Mouse (Mus musculus) neural tube, embryonic 12.5 days (tissue): ENCODE data around the gene Peg10. TPM values are rescaled to one million over a fixed set of nuclear protein-coding genes. Genes with fewer than 3 reads are reported as not detected.
"Not testable (repeated sequence)": the region's sequence is repeated elsewhere in the genome, so short reads cannot be mapped to it uniquely, and the experiment has no call there.

Experiments used
- ATAC-seq: fragments of 200-750 bp; cut with Nextera tagmentation; 2 replicates; pipeline ENCODE4 v1.8.0; 2017; ENCODE audit warnings: low read depth, mild to moderate bottlenecking, moderate TSS enrichment, moderate library complexity; ENCODE audit not compliant: low FRiP score
- H3K27ac ChIP-seq: fragments of 300-500 bp; sonication (generic); 2 replicates; pipeline ENCODE4 v1.5.1; 2016
- H3K27me3 ChIP-seq: fragments of 300-500 bp; sonication (generic); replicated peaks from 2 replicates; pipeline ENCODE4 v1.6.1; 2016; ENCODE audit warnings: mild to moderate bottlenecking
- H3K36me3 ChIP-seq: fragments of 300-500 bp; sonication (generic); 2 replicates; pipeline ENCODE4 v1.6.1; 2016; ENCODE audit warnings: mild to moderate bottlenecking
- H3K4me1 ChIP-seq: fragments of 300-500 bp; sonication (generic); 2 replicates; pipeline ENCODE4 v1.6.1; 2016
- H3K4me2 ChIP-seq: fragments of 300-500 bp; sonication (generic); replicated peaks from 2 replicates; pipeline ENCODE4 v1.6.1; 2016; ENCODE audit warnings: mild to moderate bottlenecking
- H3K4me3 ChIP-seq: fragments of 300-500 bp; sonication (generic); 2 replicates; pipeline ENCODE4 v1.5.1; 2016
- H3K9ac ChIP-seq: fragments of 300-500 bp; sonication (generic); 2 replicates; pipeline ENCODE4 v1.6.1; 2016; ENCODE audit warnings: mild to moderate bottlenecking
- H3K9me3 ChIP-seq: fragments of 300-500 bp; sonication (generic); 2 replicates; pipeline ENCODE4 v1.6.1; 2016; ENCODE audit warnings: mild to moderate bottlenecking
- WGBS: fragments of 180-500 bp; shearing (Covaris S2); methylation state at CpG from one replicate; pipeline ENCODE4 v1.1.7; 2016; 5-methylcytosine and 5-hydroxymethylcytosine counted together
- polyA plus RNA-seq: library from polyadenylated mRNA; unstranded; fragments of >200 nt; fragmentation: Nextera tagmentation; extraction: Ambion mirVana; gene quantifications from 2 replicates; pipeline ENCODE4 v1.2.1, GENCODE M21; 2016

Gene Peg10
- polyA plus RNA-seq, 1 experiment from 2014 or later = 6.0 TPM

GRCm38 (mm10) chr6:4754286-4754685, 7.2 kb downstream of the Peg10 start:
- Histone ChIP-seq H3K4me1 (no peaks in the 10 kb centered on the region), H3K9me3 (peaks cover 23% of the 10 kb centered on the region), H3K4me2 (no peak overlapping the region), H3K36me3 (peaks cover 21% of the 10 kb centered on the region), H3K27me3 (no peaks in the 10 kb centered on the region), H3K4me3 (no peak overlapping the region), H3K27ac (no peak overlapping the region), H3K9ac (no peak overlapping the region)
- ATAC-seq = no peak
- WGBS = 94% methylated on average over 10 of the region's 10 CpGs

- no peak for ATAC-seq
- Histone ChIP-seq H3K9ac (no peak overlapping the region), H3K36me3 (peaks cover 21% of the 10 kb centered on the region), H3K9me3 (peaks cover 23% of the 10 kb centered on the region), H3K27me3 (no peaks in the 10 kb centered on the region), H3K4me1 (no peaks in the 10 kb centered on the region), H3K27ac (no peak overlapping the region), H3K4me3 (no peak overlapping the region), H3K4me2 (no peak overlapping the region)
- WGBS = 97% methylated on average over 16 of the region's 16 CpGs
Measured at GRCm38 (mm10) chr6:4754886-4755285, 7.8 kb downstream of the Peg10 start.

GRCm38 (mm10) chr6:4761415-4762142, 14.5 kb downstream of the Peg10 start:
- 42% methylated on average over 3 of the region's 3 CpGs for WGBS
- not testable (repeated sequence) for H3K4me2 ChIP-seq, H3K27me3 ChIP-seq, H3K4me3 ChIP-seq, ATAC-seq, H3K27ac ChIP-seq, H3K9me3 ChIP-seq, H3K9ac ChIP-seq, H3K4me1 ChIP-seq, H3K36me3 ChIP-seq

- H3K4me3 ChIP-seq = no peak overlapping the region
- H3K9ac ChIP-seq = no peak overlapping the region
- H3K4me1 ChIP-seq = no peaks in the 10 kb centered on the region
- peak; percentile 98 for ATAC-seq
- H3K4me2 ChIP-seq = no peak overlapping the region
- H3K27ac ChIP-seq = no peak overlapping the region
- H3K36me3 ChIP-seq = no peaks in the 10 kb centered on the region
- 48% methylated on average over 2 of the region's 2 CpGs for WGBS
- no peaks in the 10 kb centered on the region for H3K9me3 ChIP-seq
- no peaks in the 10 kb centered on the region for H3K27me3 ChIP-seq
Measured at GRCm38 (mm10) chr6:4762252-4762651, 15.1 kb downstream of the Peg10 start.

- Histone ChIP-seq H3K4me1 (no peaks in the 10 kb centered on the region), H3K4me2 (no peak overlapping the region), H3K36me3 (no peaks in the 10 kb centered on the region), H3K27me3 (no peaks in the 10 kb centered on the region), H3K4me3 (no peak overlapping the region), H3K9ac (no peak overlapping the region), H3K27ac (no peak overlapping the region), H3K9me3 (no peaks in the 10 kb centered on the region)
- 94% methylated on average over 1 of the region's 1 CpGs for WGBS
- no peak for ATAC-seq
Measured at GRCm38 (mm10) chr6:4796281-4796680, 49.2 kb downstream of the Peg10 start.

GRCm38 (mm10) chr6:4797317-4797716, 50.2 kb downstream of the Peg10 start:
- H3K27ac ChIP-seq, H3K27me3 ChIP-seq, H3K9me3 ChIP-seq, H3K9ac ChIP-seq, H3K4me1 ChIP-seq, H3K4me2 ChIP-seq, H3K36me3 ChIP-seq, ATAC-seq, H3K4me3 ChIP-seq: not testable (repeated sequence)

GRCm38 (mm10) chr6:4798382-4798781, 51.3 kb downstream of the Peg10 start:
- Histone ChIP-seq H3K9ac (no peak overlapping the region), H3K4me1 (no peaks in the 10 kb centered on the region), H3K9me3 (no peaks in the 10 kb centered on the region), H3K27me3 (no peaks in the 10 kb centered on the region), H3K4me2 (no peak overlapping the region), H3K4me3 (no peak overlapping the region), H3K36me3 (no peaks in the 10 kb centered on the region), H3K27ac (no peak overlapping the region)
- ATAC-seq = no peak
- WGBS = 79% methylated on average over 2 of the region's 2 CpGs

- H3K27me3 ChIP-seq = no peaks in the 10 kb centered on the region
- H3K4me3 ChIP-seq = no peak overlapping the region
- no peaks in the 10 kb centered on the region for H3K36me3 ChIP-seq
- no peaks in the 10 kb centered on the region for H3K4me1 ChIP-seq
- no peaks in the 10 kb centered on the region for H3K9me3 ChIP-seq
- WGBS = 76% methylated on average over 2 of the region's 2 CpGs
- H3K9ac ChIP-seq = no peak overlapping the region
- ATAC-seq = no peak
- no peak overlapping the region for H3K4me2 ChIP-seq
- H3K27ac ChIP-seq = no peak overlapping the region
Measured at GRCm38 (mm10) chr6:4799359-4799758, 52.3 kb downstream of the Peg10 start.

- Histone ChIP-seq H3K4me1 (no peaks in the 10 kb centered on the region), H3K4me3 (no peak overlapping the region), H3K9me3 (no peaks in the 10 kb centered on the region), H3K4me2 (no peak overlapping the region), H3K27me3 (no peaks in the 10 kb centered on the region), H3K36me3 (no peaks in the 10 kb centered on the region), H3K27ac (no peak overlapping the region), H3K9ac (no peak overlapping the region)
- no peak for ATAC-seq
- 68% methylated on average over 12 of the region's 12 CpGs for WGBS
Measured at GRCm38 (mm10) chr6:4806981-4807380, 59.9 kb downstream of the Peg10 start.

Other genes starting within 250 kb of the Peg10 start
- 202 and 212 TPM in 2 replicates for gene Col1a2, start 242.5 kb upstream of the Peg10 start, polyA plus RNA-seq
- gene Casd1, start 146.5 kb upstream of the Peg10 start, polyA plus RNA-seq = 39.6 and 40.7 TPM in 2 replicates
- gene Sgce, start 99 bp upstream of the Peg10 start, polyA plus RNA-seq = 60.0 and 61.9 TPM in 2 replicates
- gene Ppp1r9a, start 155.6 kb downstream of the Peg10 start, polyA plus RNA-seq = 24.8 and 28.1 TPM in 2 replicates